Mouse (Mus musculus) brain, adult 10 weeks (tissue): ENCODE data around the gene Tbx15. TPM values are rescaled to one million over a fixed set of nuclear protein-coding genes. Genes with fewer than 3 reads are reported as not detected.

Experiments
- polyA plus RNA-seq: library from polyadenylated mRNA; stranded (reverse); fragments of 350-450 nt; fragmentation: Illumina TruSeq; extraction: RNeasy Lipid Tissue Mini Kit (QIAGEN cat#74804); gene quantifications from one replicate; pipeline ENCODE4 v1.2.3, GENCODE M21; 2015; ENCODE audit warnings: low read depth, low replicate concordance

Tbx15 gene
- 0.98 TPM for polyA plus RNA-seq

GRCm38 (mm10) chr3:99240213-99240720, at the start of gene Tbx15:
Gene Tbx15, plus strand, starts transcription at chr3:99240381.

Other genes with a start within 250 kb of the Tbx15 start
- 4.7 TPM for gene Wars2, start 99.3 kb upstream of the Tbx15 start, polyA plus RNA-seq